Mouse (Mus musculus): ENCODE results near the gene Slc44a5. TPM values are rescaled to one million over a fixed set of nuclear protein-coding genes. Genes with fewer than 3 reads are reported as not detected.

Gene Slc44a5
- polyA plus RNA-seq (2015; fragmentation: Nextera tagmentation; extraction: Ambion mirVana) = 0.29 and 0.39 TPM in 2 replicates

- Histone ChIP-seq H3K4me2 (ENCODE audit: low read length) (peak within 1 kb of the TSS; percentile 91), H3K36me3 (ENCODE audit: insufficient read depth, low read length) (no peaks in the 10 kb centered on the region), H3K4me1 (replicated peaks; ENCODE audit: insufficient read depth, low read length) (0 out of 2 replicates have a peak, but pooled peaks cover 6% of the 10 kb centered on the region), H3K4me3 (replicated peaks; ENCODE audit: low read depth, low read length) (peak within 1 kb of the TSS; percentile 45), H3K9me3 (replicated peaks; ENCODE audit: low read length) (no peaks in the 10 kb centered on the region), H3K9ac (ENCODE audit: low read depth, low read length) (peak within 1 kb of the TSS; percentile 49; the same call in 1 of the 2 replicates), H3K27ac (no peak within 1 kb of the TSS), H3K27me3 (ENCODE audit: insufficient read depth, low read length) (peaks cover 12% of the 10 kb centered on the region)
- DNase-seq (ENCODE audit: low spot score) (peak; percentile 33), ATAC-seq (replicated peaks; ENCODE audit: low FRiP score, low read depth) (peak; percentile 64)
- TF ChIP-seq CTCF (IDR thresholded peaks at IDR 0.05; ENCODE audit: low read depth) = no peak
- WGBS = under 1% methylated on average over 65 of the region's 66 CpGs
Observed at GRCm38 (mm10) chr3:153973171-153973948, at the start of gene Slc44a5. TSS of gene Slc44a5 (plus strand) at chr3:153973436.

- 94% methylated on average over 7 of the region's 7 CpGs for WGBS
- Histone ChIP-seq H3K4me2 (ENCODE audit: low read length) (no peak overlapping the region), H3K27me3 (ENCODE audit: insufficient read depth, low read length) (no peaks in the 10 kb centered on the region), H3K4me3 (replicated peaks; ENCODE audit: low read depth, low read length) (no peak overlapping the region), H3K27ac (no peak overlapping the region), H3K9ac (ENCODE audit: low read depth, low read length) (no peak overlapping the region), H3K4me1 (replicated peaks; ENCODE audit: insufficient read depth, low read length) (no peaks in the 10 kb centered on the region), H3K9me3 (replicated peaks; ENCODE audit: low read length) (no peaks in the 10 kb centered on the region), H3K36me3 (ENCODE audit: insufficient read depth, low read length) (peaks cover 27% of the 10 kb centered on the region)
- ATAC-seq (replicated peaks; ENCODE audit: low FRiP score, low read depth) (no peak), DNase-seq (ENCODE audit: low spot score) (no peak)
- no peak for TF ChIP-seq CTCF (IDR thresholded peaks at IDR 0.05; ENCODE audit: low read depth)
Observed at GRCm38 (mm10) chr3:153926333-153926732, 46.9 kb upstream of the Slc44a5 start.

DNA sequence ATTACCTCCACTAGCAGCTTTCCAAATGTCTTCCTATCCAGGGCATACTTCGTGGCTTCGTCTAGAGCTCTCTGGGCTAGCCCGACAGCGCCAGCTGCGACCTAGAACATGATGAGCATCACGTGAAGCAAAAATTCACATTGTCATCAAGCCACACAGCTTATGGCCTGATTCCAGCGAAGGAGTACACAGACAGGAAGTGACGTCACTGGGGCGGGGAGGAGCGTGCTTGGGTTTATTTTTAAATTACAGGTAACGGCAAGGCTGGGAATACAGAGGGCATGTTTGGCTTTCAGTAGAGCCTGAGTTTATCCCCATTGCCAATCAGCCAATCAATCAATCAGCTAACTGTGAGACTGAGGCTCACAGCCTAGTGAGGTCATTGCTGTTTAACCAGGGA is 43.7 kb upstream of the Slc44a5 start:
- no peaks in the 10 kb centered on the region for H3K4me1 ChIP-seq (replicated peaks; ENCODE audit: insufficient read depth, low read length)
- ATAC-seq (replicated peaks; ENCODE audit: low FRiP score, low read depth) = no peak
- no peaks in the 10 kb centered on the region for H3K27me3 ChIP-seq (ENCODE audit: insufficient read depth, low read length)
- WGBS = 90% methylated on average over 11 of the region's 11 CpGs
- no peak for DNase-seq (ENCODE audit: low spot score)
- no peak overlapping the region for H3K4me3 ChIP-seq (replicated peaks; ENCODE audit: low read depth, low read length)
- peaks cover 41% of the 10 kb centered on the region for H3K36me3 ChIP-seq (ENCODE audit: insufficient read depth, low read length)
- H3K9me3 ChIP-seq (replicated peaks; ENCODE audit: low read length) = no peaks in the 10 kb centered on the region
- TF ChIP-seq CTCF (IDR thresholded peaks at IDR 0.05; ENCODE audit: low read depth) = no peak
- no peak overlapping the region for H3K9ac ChIP-seq (ENCODE audit: low read depth, low read length)
- H3K4me2 ChIP-seq (ENCODE audit: low read length) = no peak overlapping the region
- no peak overlapping the region for H3K27ac ChIP-seq

DNA sequence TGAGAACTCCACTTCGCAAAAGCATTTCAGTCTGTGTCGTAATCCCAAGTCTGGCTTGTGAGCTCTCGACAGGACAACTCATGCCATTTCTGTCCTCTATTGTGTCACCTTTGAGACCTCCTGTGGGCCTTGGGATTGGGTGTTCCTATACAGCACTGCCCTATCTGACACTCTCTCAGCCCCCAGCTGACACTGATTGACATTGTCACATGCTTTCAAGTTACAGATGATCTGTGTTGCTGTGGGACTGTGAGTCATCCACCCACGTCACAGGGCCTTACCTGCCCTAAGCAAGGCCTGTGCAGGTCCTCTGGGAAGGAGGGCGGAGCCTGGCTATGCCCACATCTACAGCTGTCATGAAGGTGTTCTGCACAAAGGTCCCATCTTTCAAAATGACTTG is 40.8 kb upstream of the Slc44a5 start:
- peaks cover 49% of the 10 kb centered on the region for H3K36me3 ChIP-seq (ENCODE audit: insufficient read depth, low read length)
- WGBS = 97% methylated on average over 5 of the region's 5 CpGs
- TF ChIP-seq CTCF (IDR thresholded peaks at IDR 0.05; ENCODE audit: low read depth) = no peak
- no peak overlapping the region for H3K27ac ChIP-seq
- ATAC-seq (replicated peaks; ENCODE audit: low FRiP score, low read depth) (no peak), DNase-seq (ENCODE audit: low spot score) (no peak)
- H3K4me1 ChIP-seq (replicated peaks; ENCODE audit: insufficient read depth, low read length) = no peaks in the 10 kb centered on the region
- no peak overlapping the region for H3K4me2 ChIP-seq (ENCODE audit: low read length)
- no peaks in the 10 kb centered on the region for H3K9me3 ChIP-seq (replicated peaks; ENCODE audit: low read length)
- H3K4me3 ChIP-seq (replicated peaks; ENCODE audit: low read depth, low read length) = no peak overlapping the region
- no peak overlapping the region for H3K9ac ChIP-seq (ENCODE audit: low read depth, low read length)
- no peaks in the 10 kb centered on the region for H3K27me3 ChIP-seq (ENCODE audit: insufficient read depth, low read length)

DNA sequence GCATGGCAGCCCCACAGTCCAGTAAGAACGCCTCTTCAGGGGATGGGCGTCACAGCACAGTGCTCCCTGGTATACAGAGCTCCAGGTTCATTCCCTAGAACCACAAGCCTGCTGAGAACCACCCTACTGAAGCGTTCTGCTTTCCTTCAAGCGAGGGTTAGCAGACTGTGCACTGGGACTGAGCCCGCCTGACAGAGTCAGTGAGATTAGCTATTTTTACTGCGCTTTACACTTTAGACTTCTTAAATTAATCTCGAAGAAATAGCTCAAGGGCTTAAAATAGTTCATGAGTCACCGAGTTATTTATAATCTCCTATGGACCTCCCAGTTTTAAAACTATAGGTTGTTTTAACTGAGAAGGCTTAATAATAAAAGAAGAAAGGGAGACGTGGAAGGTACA is 37.4 kb upstream of the Slc44a5 start:
- DNase-seq (ENCODE audit: low spot score) (no peak), ATAC-seq (replicated peaks; ENCODE audit: low FRiP score, low read depth) (peak; percentile 54)
- peaks cover 50% of the 10 kb centered on the region for H3K36me3 ChIP-seq (ENCODE audit: insufficient read depth, low read length)
- H3K9me3 ChIP-seq (replicated peaks; ENCODE audit: low read length) = no peaks in the 10 kb centered on the region
- H3K27ac ChIP-seq = peak overlapping the region; percentile 65; the same call in 1 of the 2 replicates
- WGBS = 66% methylated on average over 9 of the region's 9 CpGs
- H3K9ac ChIP-seq (ENCODE audit: low read depth, low read length) = no peak overlapping the region
- H3K4me1 ChIP-seq (replicated peaks; ENCODE audit: insufficient read depth, low read length) = no peaks in the 10 kb centered on the region
- no peaks in the 10 kb centered on the region for H3K27me3 ChIP-seq (ENCODE audit: insufficient read depth, low read length)
- H3K4me2 ChIP-seq (ENCODE audit: low read length) = no peak overlapping the region
- TF ChIP-seq CTCF (IDR thresholded peaks at IDR 0.05; ENCODE audit: low read depth) = no peak
- H3K4me3 ChIP-seq (replicated peaks; ENCODE audit: low read depth, low read length) = no peak overlapping the region

GRCm38 (mm10) chr3:153937116-153937810 is 36.0 kb upstream of the Slc44a5 start:
- Histone ChIP-seq H3K4me3 (replicated peaks; ENCODE audit: low read depth, low read length) (no peak overlapping the region), H3K9ac (ENCODE audit: low read depth, low read length) (no peak overlapping the region), H3K27me3 (ENCODE audit: insufficient read depth, low read length) (no peaks in the 10 kb centered on the region), H3K4me1 (replicated peaks; ENCODE audit: insufficient read depth, low read length) (no peaks in the 10 kb centered on the region), H3K9me3 (replicated peaks; ENCODE audit: low read length) (no peaks in the 10 kb centered on the region), H3K27ac (peak overlapping the region; percentile 54; the same call in 1 of the 2 replicates), H3K4me2 (ENCODE audit: low read length) (no peak overlapping the region), H3K36me3 (ENCODE audit: insufficient read depth, low read length) (peaks cover 43% of the 10 kb centered on the region)
- TF ChIP-seq CTCF (IDR thresholded peaks at IDR 0.05; ENCODE audit: low read depth) = no peak
- WGBS = 82% methylated on average over 17 of the region's 17 CpGs
- DNase-seq (ENCODE audit: low spot score) (no peak), ATAC-seq (replicated peaks; ENCODE audit: low FRiP score, low read depth) (peak; percentile 61)

Data from kidney, postnatal 0 days (tissue).